Mouse (Mus musculus) G1E (cell line): ENCODE data around the gene Col6a2. TPM values are rescaled to one million over a fixed set of nuclear protein-coding genes. Genes with fewer than 3 reads are reported as not detected.

ENCODE experiments used
- ATAC-seq: 2 replicates; pipeline ENCODE4 v1.8.0; 2016; ENCODE audit warnings: mild to moderate bottlenecking; ENCODE audit not compliant: insufficient number of reproducible peaks, poor library complexity, low FRiP score, severe bottlenecking; ENCODE audit errors: extremely low read depth
- DNase-seq: peaks from one replicate; pipeline ENCODE4 v3.0.0; 2012; ENCODE audit warnings: low spot score
- H3K27me3 ChIP-seq: 2 replicates; pipeline ENCODE4 v1.6.1; 2012; ENCODE audit warnings: mild to moderate bottlenecking, low read length, inconsistent platforms; ENCODE audit not compliant: insufficient read depth
- H3K36me3 ChIP-seq: replicated peaks from 2 replicates; pipeline ENCODE3; 2012; ENCODE audit warnings: mild to moderate bottlenecking, inconsistent platforms
- H3K4me1 ChIP-seq: 2 replicates; pipeline ENCODE4 v1.6.1; 2012; ENCODE audit warnings: low read depth, low read length, inconsistent platforms, mixed read lengths; ENCODE audit not compliant: insufficient read depth
- H3K4me3 ChIP-seq: 2 replicates; pipeline ENCODE4 v1.5.1; 2012; ENCODE audit warnings: low read depth, mild to moderate bottlenecking, inconsistent platforms, low read length, moderate library complexity, mixed read lengths
- H3K9me3 ChIP-seq: replicated peaks from 2 replicates; pipeline ENCODE4 v1.6.1; 2012; ENCODE audit warnings: inconsistent platforms
- CTCF ChIP-seq: IDR thresholded peaks from 2 replicates; pipeline ENCODE4 v1.5.1; 2012; ENCODE audit warnings: low read depth, low read length, inconsistent platforms, mixed read lengths
- GATA1 ChIP-seq: IDR thresholded peaks from 2 replicates; pipeline ENCODE4 v1.6.1; 2012; ENCODE audit warnings: borderline replicate concordance, low read length, inconsistent platforms, mixed read lengths
- GATA2 ChIP-seq: IDR thresholded peaks from 2 replicates; pipeline ENCODE4 v1.6.1; 2012; ENCODE audit warnings: low read depth, low read length, inconsistent platforms, borderline replicate concordance
- POLR2AphosphoS5 ChIP-seq: IDR thresholded peaks from 2 replicates; pipeline ENCODE4 v1.6.1; 2012; ENCODE audit warnings: low read depth, low read length, inconsistent platforms; ENCODE audit not compliant: insufficient replicate concordance
- TAL1 ChIP-seq: conservative IDR thresholded peaks from 2 replicates; pipeline ENCODE4 v1.6.1; 2012; ENCODE audit warnings: low read depth, low read length, inconsistent platforms, mixed read lengths
- polyA plus RNA-seq: library from polyadenylated mRNA; stranded (reverse); fragments of >175 nt; gene quantifications from 2 replicates; pipeline ENCODE4 v1.2.3, GENCODE M21; 2012
- total RNA-seq, 2 experiments: library from RNA; stranded (forward) in 1 of 2; stranded (reverse) in 1 of 2; fragments of 200-1000 nt in 1 of 2; fragments of >200 nt in 1 of 2; fragmentation: Nextera tagmentation in 1 of 2; gene quantifications; 2 replicates each; pipeline ENCODE4 v1.2.3; 2014 to 2017

Col6a2 gene
- total and polyA plus RNA-seq, 3 experiments, result 0.11 TPM; not detected in 2

- TF ChIP-seq GATA2 (no peak), CTCF (no peak), TAL1 (no peak), GATA1 (no peak), POLR2AphosphoS5 (no peak)
- ATAC-seq, result no peak
- H3K4me3 ChIP-seq, result no peak overlapping the region
- H3K4me1 ChIP-seq, result no peaks in the 10 kb centered on the region
- H3K36me3 ChIP-seq, result no peaks in the 10 kb centered on the region
- no peak for DNase-seq
- no peaks in the 10 kb centered on the region for H3K9me3 ChIP-seq
- peaks cover 12% of the 10 kb centered on the region for H3K27me3 ChIP-seq
Observed at GRCm38 (mm10) chr10:76569996-76570685, 53.3 kb downstream of the Col6a2 start.

GRCm38 (mm10) chr10:76561972-76562371 is 61.5 kb downstream of the Col6a2 start, which contains the start of gene Spatc1l:
Spatc1l (plus strand) TSS chr10:76562272.
- H3K4me1 ChIP-seq, result no peaks in the 10 kb centered on the region
- no peak for ATAC-seq
- no peak for DNase-seq
- TF ChIP-seq CTCF, result no peak
- TF ChIP-seq POLR2AphosphoS5, result no peak
- no peak for TF ChIP-seq GATA1
- no peak for TF ChIP-seq TAL1
- no peak for TF ChIP-seq GATA2
- no peak within 1 kb of the TSS for H3K4me3 ChIP-seq
- H3K9me3 ChIP-seq, result no peaks in the 10 kb centered on the region
- peaks cover 3% of the 10 kb centered on the region for H3K36me3 ChIP-seq
- peaks cover 15% of the 10 kb centered on the region; the same call in 1 of the 2 replicates for H3K27me3 ChIP-seq

GRCm38 (mm10) chr10:76554061-76554460 is 69.4 kb downstream of the Col6a2 start:
- ATAC-seq (no peak), DNase-seq (no peak)
- H3K4me3 ChIP-seq, result no peak overlapping the region
- H3K27me3 ChIP-seq, result no peaks in the 10 kb centered on the region; the same call in 1 of the 2 replicates
- no peaks in the 10 kb centered on the region; the same call in 1 of the 2 replicates for H3K4me1 ChIP-seq
- TF ChIP-seq CTCF, result no peak
- TF ChIP-seq TAL1, result no peak
- TF ChIP-seq GATA2, result no peak; the same call in 1 of the 2 replicates
- TF ChIP-seq GATA1, result no peak
- TF ChIP-seq POLR2AphosphoS5, result no peak
- H3K36me3 ChIP-seq, result peaks cover 74% of the 10 kb centered on the region
- no peaks in the 10 kb centered on the region for H3K9me3 ChIP-seq

- DNase-seq (no peak), ATAC-seq (no peak)
- H3K27me3 ChIP-seq, result no peaks in the 10 kb centered on the region; the same call in 1 of the 2 replicates
- H3K36me3 ChIP-seq, result peaks cover 94% of the 10 kb centered on the region
- no peaks in the 10 kb centered on the region for H3K9me3 ChIP-seq
- H3K4me1 ChIP-seq, result no peaks in the 10 kb centered on the region; the same call in 1 of the 2 replicates
- TF ChIP-seq GATA2, result no peak
- TF ChIP-seq GATA1, result no peak
- no peak for TF ChIP-seq POLR2AphosphoS5
- no peak for TF ChIP-seq CTCF
- TF ChIP-seq TAL1, result no peak
- no peak overlapping the region for H3K4me3 ChIP-seq
Observed at GRCm38 (mm10) chr10:76551556-76551955, 71.9 kb downstream of the Col6a2 start.

GRCm38 (mm10) chr10:76550458-76550857 is 73.0 kb downstream of the Col6a2 start:
- TF ChIP-seq TAL1 (no peak), GATA2 (no peak)
- Histone ChIP-seq H3K4me1 (no peaks in the 10 kb centered on the region; the same call in 1 of the 2 replicates), H3K27me3 (no peaks in the 10 kb centered on the region; the same call in 1 of the 2 replicates), H3K36me3 (peaks cover 99% of the 10 kb centered on the region), H3K9me3 (no peaks in the 10 kb centered on the region), H3K4me3 (no peak overlapping the region)
- ATAC-seq (no peak), DNase-seq (no peak)

- no peaks in the 10 kb centered on the region for H3K9me3 ChIP-seq
- ATAC-seq (no peak), DNase-seq (no peak)
- no peaks in the 10 kb centered on the region for H3K27me3 ChIP-seq
- no peaks in the 10 kb centered on the region; the same call in 1 of the 2 replicates for H3K4me1 ChIP-seq
- peaks cover 100% of the 10 kb centered on the region for H3K36me3 ChIP-seq
- no peak overlapping the region for H3K4me3 ChIP-seq
- no peak for TF ChIP-seq CTCF
- TF ChIP-seq GATA2, result no peak
- TF ChIP-seq GATA1, result no peak
- TF ChIP-seq TAL1, result no peak
- TF ChIP-seq POLR2AphosphoS5, result no peak
Observed at GRCm38 (mm10) chr10:76548218-76548617, 75.2 kb downstream of the Col6a2 start.
